Mouse (Mus musculus) telencephalon, adult 2 months (tissue): ENCODE data around the gene Arl6ip5.

Experiments used
- DNase-seq: peaks from one replicate; pipeline ENCODE4 v3.0.0-alpha.2; 2011; ENCODE audit warnings: low read depth, low spot score

Arl6ip5 gene

GRCm38 (mm10) chr6:97269596-97269995 is 59.1 kb downstream of the Arl6ip5 start:
- no peak for DNase-seq

- no peak for DNase-seq
Observed at GRCm38 (mm10) chr6:97272349-97272748, 61.9 kb downstream of the Arl6ip5 start.

- no peak for DNase-seq
Observed at GRCm38 (mm10) chr6:97273058-97273710, 62.7 kb downstream of the Arl6ip5 start.

- no peak for DNase-seq
Observed at GRCm38 (mm10) chr6:97273777-97274176, 63.3 kb downstream of the Arl6ip5 start.

GRCm38 (mm10) chr6:97275760-97276159 is 65.3 kb downstream of the Arl6ip5 start:
- DNase-seq, result no peak

GRCm38 (mm10) chr6:97276366-97276765 is 65.9 kb downstream of the Arl6ip5 start:
- no peak for DNase-seq

- no peak for DNase-seq
Observed at GRCm38 (mm10) chr6:97276890-97277497, 66.5 kb downstream of the Arl6ip5 start.

GRCm38 (mm10) chr6:97278014-97278787 is 67.7 kb downstream of the Arl6ip5 start:
- peak; percentile 47 for DNase-seq

GRCm38 (mm10) chr6:97278878-97279277 is 68.4 kb downstream of the Arl6ip5 start:
- no peak for DNase-seq
